Mouse (Mus musculus) frontal cortex, adult (tissue): ENCODE results near the gene Gm28372.
"Not testable (repeated sequence)": the region's sequence is repeated elsewhere in the genome, so short reads cannot be mapped to it uniquely, and the experiment has no call there.

Source experiments
- ATAC-seq: cut with Nextera tagmentation; 2 replicates; pipeline ENCODE4 v1.9.2; 2017; ENCODE audit warnings: mild to moderate bottlenecking, moderate library complexity, mixed read lengths; ENCODE audit not compliant: low TSS enrichment

Gene Gm28372

DNA sequence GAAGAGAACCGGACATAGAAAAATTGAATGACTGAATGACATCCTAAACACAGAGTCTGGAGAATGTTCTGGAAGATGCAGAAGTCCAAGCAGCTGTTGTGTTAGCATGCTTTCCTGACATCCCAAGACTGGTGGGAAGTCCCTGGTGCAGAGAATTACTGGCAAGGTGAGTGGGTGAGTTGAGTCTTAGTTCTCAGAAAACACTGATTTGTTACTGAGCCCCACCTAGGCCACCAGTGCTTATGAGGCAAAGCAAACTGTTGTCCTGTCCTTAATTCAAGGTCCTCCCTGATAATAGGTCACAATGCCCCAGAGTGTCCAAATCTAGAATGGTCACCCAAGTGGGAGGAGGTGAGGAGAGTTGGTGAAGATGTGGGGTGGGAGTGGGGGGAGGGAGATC, at the start of gene Gm28372, which contains the start of gene 1700020A23Rik:
Gm28372 (plus strand) TSS at position 301 of the 400 bp plus-strand sequence.
1700020A23Rik (plus strand) TSS at position 321 of the 400 bp plus-strand sequence.
- ATAC-seq: no peak

DNA sequence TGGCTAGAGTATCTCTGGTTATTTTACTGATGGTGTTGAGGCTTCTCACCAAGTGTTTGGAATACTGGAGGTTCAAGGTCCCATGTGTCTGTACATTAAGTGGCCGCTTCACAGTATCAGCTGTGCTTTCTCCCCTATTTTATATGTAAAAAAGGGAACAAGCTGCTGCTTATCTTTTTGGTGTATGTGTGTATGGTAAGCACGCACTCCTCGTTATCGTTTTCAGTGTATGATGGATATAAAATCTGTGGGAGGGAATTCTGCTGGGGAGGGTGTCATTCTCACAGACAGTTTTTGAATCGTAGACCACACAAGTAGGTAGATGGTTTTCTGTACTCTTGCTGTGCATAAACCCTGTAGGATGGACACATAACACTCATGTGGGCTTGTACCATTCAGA, 47.5 kb upstream of the Gm28372 start:
- no peak for ATAC-seq

DNA sequence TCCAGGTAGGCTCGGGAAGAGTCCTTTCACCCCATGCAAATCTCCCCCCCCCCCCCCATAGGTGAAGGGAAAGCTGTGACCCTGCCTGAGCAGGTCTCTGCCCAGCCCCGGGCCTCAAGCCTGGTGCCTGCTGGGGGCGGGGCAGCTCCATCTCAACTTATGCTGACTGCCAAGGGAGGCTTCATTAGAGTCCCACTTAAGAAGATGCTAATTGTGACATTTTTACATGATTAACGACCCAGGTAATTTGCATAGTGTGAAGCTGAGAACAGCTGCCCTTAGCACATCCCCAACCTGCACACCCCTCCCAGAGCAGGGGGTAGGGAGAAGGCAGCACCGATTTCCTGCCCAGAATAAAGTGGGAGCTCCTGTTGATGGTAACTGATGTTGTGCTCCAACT, 46.2 kb upstream of the Gm28372 start:
- no peak for ATAC-seq

DNA sequence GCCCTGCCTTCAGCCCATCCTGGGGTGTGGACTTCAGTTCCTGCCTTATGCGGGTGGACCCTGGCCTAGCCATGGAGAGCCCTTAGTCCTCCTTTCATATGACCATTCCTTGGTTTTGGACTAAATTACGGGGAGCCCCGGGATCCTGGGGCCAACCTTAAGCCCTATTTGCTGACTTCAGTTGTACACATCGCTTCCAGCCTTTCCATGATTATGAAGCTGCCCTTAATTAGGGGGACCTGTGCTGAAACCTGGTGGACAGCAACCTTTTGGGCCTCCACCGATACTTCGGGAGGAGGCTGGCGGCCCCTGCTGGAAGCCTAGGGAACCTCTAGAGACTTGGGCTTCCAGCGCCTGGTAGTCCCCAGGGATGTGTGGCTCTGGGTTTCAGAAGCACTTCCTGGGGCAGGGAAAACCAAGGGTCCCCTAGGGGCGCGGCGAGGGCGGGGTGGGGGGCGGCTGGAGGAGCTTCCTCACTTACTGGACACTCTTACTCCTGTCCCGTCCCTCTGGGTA, 42.5 kb upstream of the Gm28372 start:
- ATAC-seq: peak; percentile 77; the same call in 1 of the 2 replicates

GRCm38 (mm10) chr2:130365211-130366094, 39.6 kb upstream of the Gm28372 start:
- ATAC-seq: no peak

DNA sequence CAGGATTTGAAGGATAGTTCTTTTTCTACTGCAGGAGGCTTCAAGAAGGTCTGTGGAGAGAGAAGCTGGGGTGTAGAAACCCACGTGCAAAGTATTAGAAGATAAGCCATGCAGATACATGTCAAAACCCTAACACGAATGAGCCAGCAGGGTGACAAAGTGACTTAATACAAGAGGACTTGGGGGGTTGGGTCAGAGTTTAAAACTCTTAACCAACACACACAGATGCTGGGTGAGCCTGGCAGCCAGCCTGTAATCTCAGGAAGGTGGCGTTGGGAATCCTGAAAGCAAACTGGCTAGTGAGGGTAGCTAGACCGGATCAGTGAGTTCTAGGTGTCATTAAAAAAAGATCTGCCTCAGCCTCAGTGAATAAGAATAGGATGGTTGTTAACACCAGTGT, 37.7 kb upstream of the Gm28372 start:
- ATAC-seq: no peak

- ATAC-seq: not testable (repeated sequence)
These were observed 32.0 kb upstream of the Gm28372 start for GRCm38 (mm10) chr2:130373026-130373425.

GRCm38 (mm10) chr2:130374951-130375350, 30.1 kb upstream of the Gm28372 start:
- ATAC-seq: no peak

- ATAC-seq: no peak
These were observed 21.8 kb upstream of the Gm28372 start for GRCm38 (mm10) chr2:130383205-130383604.

DNA sequence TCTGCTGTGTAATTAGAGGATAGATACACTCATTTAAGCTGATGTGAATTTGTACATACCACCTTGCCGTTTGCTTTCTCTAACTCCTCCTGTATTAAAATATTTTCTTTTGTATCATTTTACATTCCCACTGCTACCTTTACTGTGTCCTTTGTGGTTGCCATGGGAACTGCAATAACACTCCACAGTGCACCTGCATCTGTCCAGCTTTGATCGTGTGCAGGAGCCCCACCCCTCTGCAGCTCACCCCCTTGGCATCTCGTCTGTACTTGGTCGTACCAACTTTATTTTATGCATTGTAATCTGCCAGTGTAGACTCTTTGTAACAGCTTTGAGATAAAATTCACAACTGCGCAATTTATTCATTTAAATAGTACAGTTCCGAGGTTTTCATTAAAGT, 21.1 kb upstream of the Gm28372 start:
- no peak for ATAC-seq

GRCm38 (mm10) chr2:130386212-130386611, 18.8 kb upstream of the Gm28372 start:
- no peak for ATAC-seq

GRCm38 (mm10) chr2:130388796-130389195, 16.2 kb upstream of the Gm28372 start:
- ATAC-seq: no peak

- no peak for ATAC-seq
These were observed 13.9 kb upstream of the Gm28372 start for GRCm38 (mm10) chr2:130390993-130391625.

- no peak for ATAC-seq
These were observed 12.2 kb upstream of the Gm28372 start for GRCm38 (mm10) chr2:130392836-130393235.

DNA sequence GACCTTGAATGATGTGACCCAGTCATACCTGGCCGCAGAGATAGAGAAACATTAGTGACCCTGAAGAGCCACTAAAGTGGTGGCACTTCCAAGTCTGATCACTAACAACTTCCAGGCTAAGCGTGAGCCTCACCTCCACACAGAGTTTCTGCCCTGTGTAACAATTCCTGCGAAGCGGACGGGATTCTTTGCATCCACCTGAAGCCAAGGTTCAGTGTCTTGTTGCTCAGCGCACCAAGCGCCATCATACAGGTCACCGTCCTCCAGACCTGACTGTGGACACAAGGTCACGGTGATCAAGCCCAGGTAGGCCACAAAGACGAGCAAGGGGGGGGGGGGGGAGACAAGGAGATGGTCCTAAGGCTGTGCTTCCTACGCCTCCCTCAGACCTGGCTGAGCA, 9.3 kb upstream of the Gm28372 start:
- ATAC-seq: no peak

DNA sequence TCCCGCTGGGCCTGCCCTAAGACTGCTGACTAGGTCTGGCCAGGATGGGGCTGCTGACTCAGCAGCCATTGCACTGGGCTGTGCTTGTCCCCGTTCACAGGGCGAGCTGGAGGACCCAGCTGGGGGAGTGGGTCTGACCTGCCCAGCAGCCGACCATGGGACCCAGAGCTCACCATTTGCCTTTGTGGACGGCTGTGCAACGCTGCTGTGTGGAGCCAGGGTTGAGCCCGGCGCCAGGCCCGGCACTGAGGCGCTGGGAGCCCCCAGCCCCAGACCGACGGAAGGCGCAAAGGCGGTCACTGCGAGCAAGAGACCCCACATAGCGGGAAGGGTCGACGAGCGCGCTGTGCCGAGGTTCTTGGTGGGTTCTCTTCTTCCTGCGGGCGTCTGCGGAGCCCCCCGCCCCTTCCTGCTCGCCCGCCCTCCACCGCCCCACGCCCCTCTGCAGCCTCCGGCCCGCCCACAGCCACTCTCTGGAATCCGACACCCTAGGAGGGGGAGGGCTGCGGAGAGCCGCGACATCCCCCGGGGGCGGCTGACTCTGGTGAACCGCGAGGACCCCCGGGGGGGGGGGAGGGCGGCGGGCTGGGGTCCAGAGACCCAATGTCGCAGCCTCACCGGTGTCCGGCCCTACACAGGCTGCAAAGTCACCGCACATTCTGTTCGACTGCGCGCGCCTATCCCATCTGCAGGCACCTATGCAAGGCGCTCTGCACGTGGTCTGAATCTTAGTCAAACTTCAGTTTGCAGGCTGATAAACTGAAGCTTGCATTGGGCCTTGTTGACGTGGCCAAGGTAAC, 7.7 kb upstream of the Gm28372 start, which contains the start of gene Cpxm1:
Cpxm1 (minus strand) TSS at position 389 of the 800 bp plus-strand sequence.
- ATAC-seq: peak; percentile 9; the same call in 1 of the 2 replicates

- peak; percentile 38; the same call in 1 of the 2 replicates for ATAC-seq
These were observed 6.9 kb upstream of the Gm28372 start for GRCm38 (mm10) chr2:130398091-130398490.

GRCm38 (mm10) chr2:130400046-130400445, 5.0 kb upstream of the Gm28372 start:
- no peak for ATAC-seq

DNA sequence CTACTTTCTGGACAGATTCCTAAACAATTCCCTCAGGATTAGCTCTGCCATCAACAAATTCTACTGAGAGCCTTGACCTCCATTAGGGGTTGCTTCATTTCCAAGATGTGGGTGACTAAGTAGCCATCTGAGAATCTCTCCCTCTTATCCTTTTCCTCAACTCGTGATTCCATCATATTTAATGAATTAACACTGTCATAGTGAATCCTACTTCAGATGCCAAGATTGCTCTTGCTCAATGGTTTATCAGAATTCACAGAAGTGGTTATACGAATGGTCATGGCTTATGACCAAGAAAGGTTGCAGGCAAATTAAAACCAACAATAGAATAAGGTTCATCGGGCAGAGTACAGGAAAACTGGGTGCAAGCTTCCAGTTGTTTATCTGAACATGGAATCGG, 3.1 kb upstream of the Gm28372 start:
- no peak for ATAC-seq

- ATAC-seq: no peak
These were observed 1.1 kb downstream of the Gm28372 start, which contains the start of gene Tmem239 for GRCm38 (mm10) chr2:130406178-130406577. TSS of gene Tmem239 (plus strand) at chr2:130406478.

DNA sequence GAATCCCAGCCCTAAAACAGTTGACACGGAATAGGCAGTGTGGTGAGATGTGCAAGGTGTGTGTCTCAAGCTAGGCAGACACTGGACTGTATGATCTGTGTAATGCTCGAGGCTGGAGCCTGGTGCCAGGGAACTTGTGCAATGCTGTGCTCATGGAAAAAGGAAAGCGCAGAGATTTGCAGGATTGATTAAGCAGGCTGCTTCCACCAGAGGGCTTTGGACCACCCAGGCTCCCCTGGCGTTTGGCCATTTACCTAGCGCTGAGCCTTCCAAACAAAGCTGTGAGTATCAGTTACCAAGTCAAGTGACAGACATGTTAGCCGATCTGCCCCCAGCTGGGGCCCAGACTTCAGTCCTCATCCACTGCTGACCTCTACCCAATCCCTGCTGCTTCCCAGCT, 3.2 kb downstream of the Gm28372 start:
- no peak for ATAC-seq
